Mouse (Mus musculus) CD4-positive helper T cell, adult 2 months (primary cell): ENCODE results near the gene Trnt1.

Experiments
- DNase-seq: peaks from one replicate; pipeline ENCODE4 v3.0.0-alpha.2; 2012; ENCODE audit warnings: low read depth, missing footprints, low spot score

The Trnt1 gene

GRCm38 (mm10) chr6:106787138-106787537, 18.2 kb downstream of the Trnt1 start:
- peak; percentile 51 for DNase-seq

DNA sequence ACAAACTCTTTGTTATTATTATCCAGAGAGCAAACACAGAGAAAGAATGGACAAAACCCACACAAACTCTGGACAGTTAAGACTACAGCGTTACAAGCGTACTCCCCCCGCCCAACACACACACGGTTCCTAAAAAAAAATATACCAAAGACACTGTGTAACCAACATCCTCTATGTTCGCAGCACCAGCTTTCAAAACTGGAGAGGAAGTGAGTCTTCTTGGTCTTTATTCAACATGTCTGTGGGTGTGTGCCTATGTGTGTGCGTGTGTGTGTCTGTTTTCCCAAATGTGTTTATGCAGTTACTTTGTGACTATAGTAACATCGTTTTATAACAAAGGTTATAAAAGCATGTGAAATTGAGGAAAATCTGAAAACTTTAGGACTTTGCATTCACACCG, 22.5 kb downstream of the Trnt1 start:
- peak; percentile 76 for DNase-seq

GRCm38 (mm10) chr6:106792486-106792885, 23.6 kb downstream of the Trnt1 start:
- DNase-seq = no peak

GRCm38 (mm10) chr6:106793088-106793487, 24.2 kb downstream of the Trnt1 start:
- peak; percentile 82 for DNase-seq

DNA sequence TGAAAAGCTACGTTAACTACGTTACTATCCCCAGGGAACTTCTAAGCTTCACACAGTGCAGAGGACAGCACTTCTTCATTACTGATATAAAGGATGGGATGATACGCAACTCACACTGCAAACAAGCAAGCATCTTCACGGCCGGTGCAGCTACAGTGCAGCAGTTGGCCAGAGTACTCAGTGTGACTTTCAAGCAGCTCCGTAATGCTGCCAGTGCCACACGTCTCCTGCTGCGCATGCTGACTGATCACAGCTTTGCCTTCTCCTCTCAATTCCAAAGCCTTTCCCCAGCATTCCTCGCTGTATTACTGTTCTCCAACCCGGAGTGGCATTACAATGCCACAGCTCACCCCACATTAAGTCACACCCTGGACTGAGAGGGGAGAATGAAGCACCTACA, 24.7 kb downstream of the Trnt1 start:
- peak; percentile 59 for DNase-seq

- peak; percentile 80 for DNase-seq
Observed at GRCm38 (mm10) chr6:106794094-106794814, 25.3 kb downstream of the Trnt1 start.

- peak; percentile 93 for DNase-seq
Observed at GRCm38 (mm10) chr6:106799333-106800226, 30.7 kb downstream of the Trnt1 start, which contains the start of gene Crbn. Gene Crbn (minus strand): TSS chr6:106800077.

- DNase-seq = no peak
Observed at GRCm38 (mm10) chr6:106800227-106800557, 31.3 kb downstream of the Trnt1 start.

GRCm38 (mm10) chr6:106804904-106805303, 36.0 kb downstream of the Trnt1 start:
- DNase-seq = no peak

GRCm38 (mm10) chr6:106809161-106809560, 40.2 kb downstream of the Trnt1 start:
- DNase-seq = no peak

GRCm38 (mm10) chr6:106810686-106811085, 41.8 kb downstream of the Trnt1 start:
- no peak for DNase-seq

DNA sequence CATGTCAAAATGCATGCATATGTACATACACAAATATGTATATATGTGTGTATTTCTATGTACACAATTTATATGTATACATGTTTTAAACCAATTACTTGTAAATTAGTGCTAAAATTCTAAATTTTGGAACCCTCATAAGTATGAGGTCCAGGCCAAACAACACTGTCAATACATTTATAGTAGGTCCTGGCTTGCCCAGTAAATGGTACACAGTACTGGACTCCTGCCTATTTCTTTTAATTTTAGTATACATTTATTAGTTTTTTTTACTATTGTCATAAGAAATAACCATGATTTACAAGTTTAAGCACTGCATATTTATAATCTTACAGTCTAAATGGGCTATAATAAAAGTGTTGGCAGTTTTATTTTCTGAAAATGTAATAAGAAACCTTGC, 50.3 kb downstream of the Trnt1 start:
- no peak for DNase-seq

DNA sequence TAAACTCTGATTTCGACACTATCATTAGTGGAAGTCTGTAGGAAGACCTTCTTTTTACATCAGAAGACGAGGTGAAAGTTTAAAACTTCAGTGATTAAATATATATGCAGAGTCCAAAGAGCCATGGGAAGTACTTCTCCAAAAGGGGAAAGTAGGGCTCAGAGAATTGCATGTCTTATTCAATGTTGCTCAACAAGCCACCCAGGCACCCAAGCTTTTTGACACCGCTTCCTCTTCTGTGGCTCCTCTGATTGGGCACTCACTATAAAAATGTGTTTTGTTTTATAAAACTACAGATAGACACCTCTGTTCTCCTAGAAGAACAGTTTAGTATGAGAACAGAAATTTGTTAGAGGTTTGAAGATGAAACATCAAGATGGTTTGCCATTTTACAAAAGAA, 51.0 kb downstream of the Trnt1 start:
- DNase-seq = no peak

- DNase-seq = no peak
Observed at GRCm38 (mm10) chr6:106820566-106820965, 51.6 kb downstream of the Trnt1 start.

DNA sequence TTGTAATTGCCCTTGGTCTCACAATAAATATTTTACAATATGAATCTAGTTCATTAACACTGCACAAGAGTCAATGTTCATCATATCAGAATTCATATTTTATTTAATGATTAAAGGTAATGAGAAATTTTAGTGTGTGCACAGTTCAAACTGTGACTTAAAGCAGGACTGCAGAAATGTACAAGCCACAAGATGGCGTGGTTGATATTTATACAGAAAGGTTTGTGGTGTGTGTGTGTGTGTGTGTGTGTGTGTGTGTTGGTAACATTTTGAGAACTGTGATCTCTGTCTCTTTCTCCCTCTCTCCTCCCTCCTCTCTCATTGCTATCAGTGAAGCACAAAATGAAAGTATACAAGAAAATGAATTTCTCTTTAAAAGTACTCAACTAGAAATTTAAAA, 53.4 kb downstream of the Trnt1 start:
- DNase-seq = no peak
